ENCODE assay signal across 27 mouse cellular contexts in genomic region chr5:113765641-113766526, GRCm38 (mm10). TPM values are rescaled to one million over a fixed set of nuclear protein-coding genes. Genes with fewer than 3 reads are reported as not detected.
DNase-seq lines count a peak whose midpoint lies in the region; ATAC-seq and TF ChIP-seq lines count a peak whose summit lies in the region.
"Had no signal": no experiment of that assay in that cellular context is flagged by ENCODE, and none has a peak within 500 bp of the region (broad histone marks: within the 10 kb centered on the region; RNA-seq: fewer than 3 reads in every experiment).

No protein-coding gene starts in this region.

- whole genome bisulfite sequencing in heart, embryonic 11.5 days (ENCODE audit: insufficient replicate concordance), result 88% methylated on average over 13 of the region's 13 CpGs
- 92% methylated on average over 13 of the region's 13 CpGs for WGBS in hindbrain, embryonic 10.5 days

- H3K36me3 ChIP-seq in heart, embryonic 11.5 days (ENCODE audit: control insufficient read depth, insufficient read depth, low read length), result peaks cover 24% of the 10 kb centered on the region
- peaks cover 80% of the 10 kb centered on the region for H3K36me3 ChIP-seq in megakaryocyte, embryonic 14.5 days (replicated peaks; ENCODE audit: low read length)
- peaks cover 90% of the 10 kb centered on the region for H3K36me3 ChIP-seq in hindbrain, embryonic 10.5 days

- no peak overlapping the region for H3K4me2 ChIP-seq in heart, embryonic 11.5 days
- H3K4me2 ChIP-seq: liver, embryonic 12.5 days; lung, embryonic 14.5 days; midbrain, embryonic 12.5 days; neural tube, embryonic 13.5 days had no signal

- DNase-seq in heart, adult 8-10 months (ENCODE audit: low spot score), result no peak
- DNase-seq in layer of hippocampus, postnatal 36 days, result peak; percentile 37 to 41
- DNase-seq in layer of hippocampus, postnatal 10 days (ENCODE audit: low spot score in 2 of 2), result no peak
- peak; percentile 56 for DNase-seq in Patski (ENCODE audit: low read depth, low spot score)
- no peak for DNase-seq in hindbrain, embryonic 10.5 days (ENCODE audit: low spot score)
- DNase-seq: B cell, adult 2 months; cerebellum, adult 11-12 months; cerebellum, postnatal 25 days; embryo, embryonic 11 days; heart, adult 11 months; kidney, adult 11 months; lung, embryonic 14.5 days; right cerebral cortex, adult 18-20 months; thymus, postnatal 4 days had no signal

- in situ Hi-C loops in Patski (cut with MboI; ENCODE audit: low pct_unique_long_range_greater_than_20kb), result loop anchor here (25.0 kb wide), 1 partner anchor 1454 kb away; no protein-coding TSS in a partner anchor

- CTCF ChIA-PET in Patski (lab: Charles Lee), result interaction anchor here (0.9 kb wide), 1 partner anchor 11 kb away, joined by 3 read pairs; no protein-coding TSS in a partner anchor

- POLR2A ChIA-PET in Patski (lab: Charles Lee), result no interaction called here

- H3K9me3 ChIP-seq in heart, embryonic 11.5 days (replicated peaks; ENCODE audit: control insufficient read depth, low read length), result no peaks in the 10 kb centered on the region
- H3K9me3 ChIP-seq in megakaryocyte, embryonic 14.5 days, result no peaks in the 10 kb centered on the region
- H3K9me3 ChIP-seq in hindbrain, embryonic 10.5 days, result no peaks in the 10 kb centered on the region
- H3K9me3 ChIP-seq: liver, embryonic 12.5 days; midbrain, embryonic 12.5 days; neural tube, embryonic 13.5 days had no signal

- no peaks in the 10 kb centered on the region for H3K27me3 ChIP-seq in heart, embryonic 11.5 days (ENCODE audit: control insufficient read depth, insufficient read depth, low read length)
- H3K27me3 ChIP-seq in Patski, result no peaks in the 10 kb centered on the region
- H3K27me3 ChIP-seq in megakaryocyte, embryonic 14.5 days (replicated peaks), result no peaks in the 10 kb centered on the region
- H3K27me3 ChIP-seq in hindbrain, embryonic 10.5 days (ENCODE audit: insufficient read depth, poor library complexity, severe bottlenecking), result no peaks in the 10 kb centered on the region
- H3K27me3 ChIP-seq: liver, embryonic 12.5 days; midbrain, embryonic 12.5 days; neural tube, embryonic 13.5 days had no signal

- ATAC-seq in heart, embryonic 11.5 days (replicated peaks; ENCODE audit: insufficient number of reproducible peaks, low FRiP score, low TSS enrichment), result 0 out of 2 replicates have a peak, but pooled peaks have one; percentile 25
- ATAC-seq in Patski, result peak; percentile 87
- no peak for ATAC-seq in erythroblast, adult 5-6 weeks (replicated peaks; ENCODE audit: low FRiP score, poor library complexity, severe bottlenecking)
- ATAC-seq: hindbrain, embryonic 16.5 days; liver, embryonic 12.5 days had no signal

- no peak overlapping the region for H3K4me3 ChIP-seq in heart, embryonic 11.5 days (ENCODE audit: low read depth, low read length)
- peak overlapping the region; percentile 38 for H3K4me3 ChIP-seq in megakaryocyte, embryonic 14.5 days (replicated peaks)
- H3K4me3 ChIP-seq in hindbrain, embryonic 10.5 days, result no peak overlapping the region
- H3K4me3 ChIP-seq: liver, embryonic 12.5 days; midbrain, embryonic 12.5 days; neural tube, embryonic 13.5 days had no signal

- no peak overlapping the region for H3K27ac ChIP-seq in heart, embryonic 11.5 days (ENCODE audit: low read depth, low read length)
- no peak overlapping the region for H3K27ac ChIP-seq in hindbrain, embryonic 10.5 days
- H3K27ac ChIP-seq: kidney, postnatal 0 days; liver, embryonic 12.5 days; macrophage; midbrain, embryonic 12.5 days; neural tube, embryonic 13.5 days had no signal

- TF ChIP-seq CTCF in Patski (IDR thresholded peaks at IDR 0.05), result no peak

- H3K9ac ChIP-seq in heart, embryonic 11.5 days (ENCODE audit: low read depth, low read length), result no peak overlapping the region
- H3K9ac ChIP-seq: liver, embryonic 12.5 days; lung, embryonic 14.5 days; midbrain, embryonic 12.5 days; neural tube, embryonic 13.5 days had no signal

- H3K4me1 ChIP-seq in heart, embryonic 11.5 days (ENCODE audit: control insufficient read depth, insufficient read depth, low read length), result peaks cover 8% of the 10 kb centered on the region
- peaks cover 52% of the 10 kb centered on the region for H3K4me1 ChIP-seq in megakaryocyte, embryonic 14.5 days
- H3K4me1 ChIP-seq in hindbrain, embryonic 10.5 days (replicated peaks), result peaks cover 15% of the 10 kb centered on the region

RNA-seq across cellular contexts. Expression of gene Sart3, which starts 6.4 kb away (rescaled TPM):
- polyA plus RNA-seq in heart, embryonic 11.5 days (2014; fragmentation: Nextera tagmentation; extraction: Ambion mirVana), result 31.6 and 35.3 TPM in 2 replicates
- total RNA-seq in heart, adult 8-10 months (2022), result 10 to 100 TPM; 11.2 to 12.6 (median 12.2) TPM
- 10 to 100 TPM; 51.2 to 56.8 TPM for total RNA-seq in layer of hippocampus, postnatal 36 days (2021)
- total RNA-seq in layer of hippocampus, postnatal 10 days (2021), result 10 to 100 TPM; 36.7 to 48.2 TPM
- 63.4 TPM for polyA plus RNA-seq in Patski (2021)
- 9.0 and 14.3 TPM in 2 replicates for polyA plus RNA-seq in megakaryocyte, embryonic 14.5 days (2012; ENCODE audit: insufficient read depth, low replicate concordance)
- polyA plus RNA-seq in hindbrain, embryonic 10.5 days (2016; fragmentation: Nextera tagmentation; extraction: Ambion mirVana), result 66.0 and 77.9 TPM in 2 replicates
- total RNA-seq in erythroblast, adult 5-6 weeks (2015; ENCODE audit: low replicate concordance), result 4.0 and 6.1 TPM in 2 replicates
- 13.8 and 23.1 TPM in 2 replicates for total RNA-seq in erythroblast, adult 5-6 weeks (2017; ENCODE audit: low replicate concordance)

RNA-seq across cellular contexts. Expression of gene Iscu, which starts 6.7 kb away (rescaled TPM):
- polyA plus RNA-seq in heart, embryonic 11.5 days (2014; fragmentation: Nextera tagmentation; extraction: Ambion mirVana), result 104 and 106 TPM in 2 replicates
- 100 to 1,000 TPM; 195 to 224 (median 212) TPM for total RNA-seq in heart, adult 8-10 months (2022)
- 100 to 1,000 TPM; 110 to 126 TPM for total RNA-seq in layer of hippocampus, postnatal 36 days (2021)
- total RNA-seq in layer of hippocampus, postnatal 10 days (2021), result 10 to 100 TPM; 71.0 to 77.5 TPM
- 189 TPM for polyA plus RNA-seq in Patski (2021)
- polyA plus RNA-seq in megakaryocyte, embryonic 14.5 days (2012; ENCODE audit: insufficient read depth, low replicate concordance), result 39.7 and 56.2 TPM in 2 replicates
- polyA plus RNA-seq in hindbrain, embryonic 10.5 days (2016; fragmentation: Nextera tagmentation; extraction: Ambion mirVana), result 103 and 116 TPM in 2 replicates
- 137 and 178 TPM in 2 replicates for total RNA-seq in erythroblast, adult 5-6 weeks (2015; ENCODE audit: low replicate concordance)
- 139 and 170 TPM in 2 replicates for total RNA-seq in erythroblast, adult 5-6 weeks (2017; ENCODE audit: low replicate concordance)

RNA-seq across cellular contexts. Expression of gene Ficd, which starts 30.3 kb away (rescaled TPM):
- 2.8 and 4.1 TPM in 2 replicates for polyA plus RNA-seq in heart, embryonic 11.5 days (2014; fragmentation: Nextera tagmentation; extraction: Ambion mirVana)
- total RNA-seq in heart, adult 8-10 months (2022), result 10 to 100 TPM; 10.2 to 11.6 (median 10.8) TPM
- total RNA-seq in layer of hippocampus, postnatal 36 days (2021), result 10 to 100 TPM; 11.8 to 12.6 TPM
- total RNA-seq in layer of hippocampus, postnatal 10 days (2021), result 1 to 10 TPM; 8.2 to 9.4 TPM
- 8.5 TPM for polyA plus RNA-seq in Patski (2021)
- 1.2 and 2.4 TPM in 2 replicates for polyA plus RNA-seq in megakaryocyte, embryonic 14.5 days (2012; ENCODE audit: insufficient read depth, low replicate concordance)
- 5.3 and 5.6 TPM in 2 replicates for polyA plus RNA-seq in hindbrain, embryonic 10.5 days (2016; fragmentation: Nextera tagmentation; extraction: Ambion mirVana)
- 1.3 TPM in 1 of 2 replicates, not detected in the other for total RNA-seq in erythroblast, adult 5-6 weeks (2015; ENCODE audit: low replicate concordance)
- total RNA-seq in erythroblast, adult 5-6 weeks (2017; ENCODE audit: low replicate concordance), result 0.56 and 0.94 TPM in 2 replicates

RNA-seq across cellular contexts. Expression of gene Tmem119, which starts 34.4 kb away (rescaled TPM):
- 11.7 and 12.3 TPM in 2 replicates for polyA plus RNA-seq in heart, embryonic 11.5 days (2014; fragmentation: Nextera tagmentation; extraction: Ambion mirVana)
- total RNA-seq in heart, adult 8-10 months (2022), result 1 to 10 TPM; 2.0 to 4.6 (median 2.7) TPM
- total RNA-seq in layer of hippocampus, postnatal 36 days (2021), result 10 to 100 TPM; 22.0 to 25.7 TPM
- 10 to 100 TPM; 11.7 to 13.1 TPM for total RNA-seq in layer of hippocampus, postnatal 10 days (2021)
- polyA plus RNA-seq in Patski (2021), result not detected
- 4.0 TPM in 1 of 2 replicates, not detected in the other for polyA plus RNA-seq in megakaryocyte, embryonic 14.5 days (2012; ENCODE audit: insufficient read depth, low replicate concordance)
- polyA plus RNA-seq in hindbrain, embryonic 10.5 days (2016; fragmentation: Nextera tagmentation; extraction: Ambion mirVana), result 34.4 and 46.0 TPM in 2 replicates
- 2.7 TPM in 1 of 2 replicates, not detected in the other for total RNA-seq in erythroblast, adult 5-6 weeks (2015; ENCODE audit: low replicate concordance)
- 1.1 TPM in 1 of 2 replicates, not detected in the other for total RNA-seq in erythroblast, adult 5-6 weeks (2017; ENCODE audit: low replicate concordance)
- polyA plus RNA-seq: macrophage had no signal

RNA-seq across cellular contexts. Expression of gene 1700069L16Rik, which starts 41.3 kb away (rescaled TPM):
- not detected in 2 replicates for polyA plus RNA-seq in heart, embryonic 11.5 days (2014; fragmentation: Nextera tagmentation; extraction: Ambion mirVana)
- not detected for total RNA-seq in heart, adult 8-10 months (2022)
- not detected for total RNA-seq in layer of hippocampus, postnatal 36 days (2021)
- not detected for total RNA-seq in layer of hippocampus, postnatal 10 days (2021)
- not detected for polyA plus RNA-seq in Patski (2021)
- polyA plus RNA-seq in megakaryocyte, embryonic 14.5 days (2012; ENCODE audit: insufficient read depth, low replicate concordance), result not detected in 2 replicates
- polyA plus RNA-seq in hindbrain, embryonic 10.5 days (2016; fragmentation: Nextera tagmentation; extraction: Ambion mirVana), result not detected in 2 replicates
- total RNA-seq in erythroblast, adult 5-6 weeks (2015; ENCODE audit: low replicate concordance), result not detected in 2 replicates
- total RNA-seq in erythroblast, adult 5-6 weeks (2017; ENCODE audit: low replicate concordance), result not detected in 2 replicates
- total RNA-seq: gastrocnemius, adult 8-10 months had no signal
- polyA plus RNA-seq: embryonic facial prominence, embryonic 14.5 days; heart, embryonic 16.5 days; hindbrain, embryonic 16.5 days; kidney, postnatal 0 days; limb, embryonic 11.5 days; liver, embryonic 12.5 days; lung, embryonic 14.5 days; macrophage; midbrain, embryonic 12.5 days; neural tube, embryonic 13.5 days had no signal

Comparison
In these comparisons a context has a peak if more than half of its experiments do, and no peak if none do; other contexts are left out.
1. DNase-seq: peak in layer of hippocampus, postnatal 36 days (2 of 2) and Patski (single experiment); none in heart, adult 8-10 months (single experiment), layer of hippocampus, postnatal 10 days (0 of 2) and hindbrain, embryonic 10.5 days (single experiment).
2. RNA of gene Ficd, which starts 30.3 kb away (total RNA-seq): 11.8 to 12.6 TPM in layer of hippocampus, postnatal 36 days, 10.2 to 11.6 TPM in heart, adult 8-10 months and 8.2 to 9.4 TPM in layer of hippocampus, postnatal 10 days; 0.56 to 1.3 TPM in erythroblast, adult 5-6 weeks; every median in the first group is over 4 times any median in the second.